Mouse (Mus musculus) fat pad, adult 2 months (tissue): ENCODE measurements around the gene Qrfp.

Source experiments
- DNase-seq: peaks from one replicate; pipeline ENCODE4 v3.0.0-alpha.2; 2011; ENCODE audit warnings: low read depth, low spot score; ENCODE audit errors: extremely low read depth

Qrfp gene

DNA sequence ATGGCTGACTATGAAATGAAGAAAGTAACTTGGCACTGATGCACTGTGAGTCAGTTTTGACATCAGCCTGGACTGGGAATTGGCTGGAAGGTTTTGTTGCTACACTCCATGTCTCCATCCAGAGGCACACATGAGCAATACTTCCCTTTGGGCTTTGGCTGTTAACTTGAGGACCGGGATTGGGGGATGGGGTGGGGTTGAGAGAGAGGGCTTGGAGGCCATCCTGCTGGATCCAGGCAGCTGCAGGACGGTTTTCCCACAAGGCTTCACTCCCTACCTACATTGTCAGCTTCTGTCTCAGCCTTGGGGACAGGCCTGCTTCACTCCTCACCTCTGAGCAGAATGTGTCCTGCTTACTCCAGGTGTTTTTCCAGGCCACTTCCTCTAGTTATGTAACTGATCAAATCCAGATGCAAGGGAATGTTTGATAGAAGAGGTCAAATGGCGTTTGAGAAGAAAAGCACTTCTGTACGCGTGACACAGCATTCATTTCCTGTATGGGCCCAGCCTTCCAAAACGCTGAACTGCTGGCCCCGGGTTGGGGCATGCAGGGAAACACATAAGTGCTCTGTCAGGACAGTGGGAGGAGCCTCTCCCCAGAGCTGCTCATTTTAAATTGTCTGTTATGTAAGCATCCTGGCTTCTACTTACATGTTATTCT is 39.5 kb downstream of the Qrfp start:
- DNase-seq, result peak; percentile 88

DNA sequence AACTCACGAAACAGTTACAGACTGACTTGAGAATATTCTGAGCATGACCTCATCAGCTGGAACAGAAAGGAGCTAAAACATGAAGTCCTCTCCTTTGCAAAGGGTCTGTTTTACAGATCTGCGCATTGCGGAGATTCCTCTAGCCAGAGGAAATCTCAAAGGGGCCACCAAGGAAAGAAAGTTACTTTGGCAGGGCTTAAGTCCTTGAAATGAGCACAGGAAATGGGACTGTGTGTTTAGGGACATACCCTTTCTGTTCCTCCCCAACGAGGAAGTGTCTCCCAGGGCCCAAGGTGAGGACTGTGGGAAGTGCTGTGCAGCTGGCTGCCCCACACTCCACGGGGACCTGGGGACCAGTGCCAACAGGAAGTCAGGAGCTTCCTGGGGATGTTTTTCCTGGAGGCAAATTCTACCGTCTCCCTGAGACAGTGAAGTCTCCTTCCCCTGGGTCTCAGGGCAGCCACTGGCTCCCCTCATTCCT is 40.7 kb downstream of the Qrfp start:
- no peak for DNase-seq

DNA sequence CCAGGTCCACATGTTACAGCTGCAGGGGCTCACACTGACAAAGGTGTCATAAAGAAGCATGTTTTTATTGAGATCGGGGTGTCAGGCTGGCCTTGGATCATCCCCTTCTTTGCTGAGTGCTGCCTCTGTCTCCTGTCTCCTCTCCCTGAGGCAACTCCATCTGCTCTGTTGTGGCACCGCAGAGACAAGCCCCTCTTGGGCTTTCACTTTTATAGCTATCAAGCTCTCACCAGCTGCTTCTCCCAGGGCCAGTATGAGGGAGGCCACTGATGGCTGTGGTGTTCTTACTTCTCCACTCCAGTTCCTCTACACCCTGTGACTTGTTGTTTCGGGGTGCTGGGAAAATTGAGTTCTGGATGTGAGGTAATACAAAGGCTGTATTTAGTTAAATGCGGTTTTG is 41.3 kb downstream of the Qrfp start:
- no peak for DNase-seq

DNA sequence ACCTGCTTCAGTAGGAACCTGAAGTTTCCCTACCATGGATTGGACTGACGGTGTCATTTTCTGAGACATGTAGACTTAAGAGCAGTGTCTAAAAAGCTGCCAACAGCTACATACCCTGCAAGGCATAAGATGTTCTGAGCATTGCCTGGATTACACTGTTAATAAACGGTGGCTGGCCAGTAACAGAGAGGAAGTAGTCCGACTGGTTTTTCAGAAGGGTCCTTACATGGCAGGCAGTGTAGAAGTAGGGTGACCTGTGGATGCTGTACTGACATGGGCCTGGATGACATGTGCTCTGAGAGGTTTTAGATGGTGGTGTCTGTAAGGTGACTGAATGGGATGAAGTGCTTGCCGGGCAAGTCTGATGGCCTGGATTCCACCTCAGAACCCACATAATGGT is 42.6 kb downstream of the Qrfp start:
- DNase-seq, result no peak

DNA sequence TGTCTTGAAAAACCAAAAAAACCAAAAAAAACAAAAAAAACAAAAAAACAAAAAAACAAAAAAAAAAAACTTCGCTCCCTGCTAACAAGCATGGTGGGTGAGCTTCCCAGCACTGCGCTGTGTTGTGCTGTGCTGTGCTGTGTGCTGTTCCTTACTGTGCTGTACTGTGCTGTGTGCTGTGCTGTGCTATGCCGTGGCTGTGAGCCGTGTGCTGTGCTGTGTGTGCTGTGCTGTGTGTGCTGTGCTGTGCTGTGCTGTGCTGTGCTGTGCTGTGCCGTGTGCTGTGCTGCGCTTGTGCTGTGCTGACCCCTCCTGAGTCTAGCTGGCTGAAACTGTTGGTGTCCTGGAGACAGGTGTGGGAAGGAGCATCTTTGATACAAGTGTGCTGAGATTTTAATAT is 43.3 kb downstream of the Qrfp start:
- no peak for DNase-seq

DNA sequence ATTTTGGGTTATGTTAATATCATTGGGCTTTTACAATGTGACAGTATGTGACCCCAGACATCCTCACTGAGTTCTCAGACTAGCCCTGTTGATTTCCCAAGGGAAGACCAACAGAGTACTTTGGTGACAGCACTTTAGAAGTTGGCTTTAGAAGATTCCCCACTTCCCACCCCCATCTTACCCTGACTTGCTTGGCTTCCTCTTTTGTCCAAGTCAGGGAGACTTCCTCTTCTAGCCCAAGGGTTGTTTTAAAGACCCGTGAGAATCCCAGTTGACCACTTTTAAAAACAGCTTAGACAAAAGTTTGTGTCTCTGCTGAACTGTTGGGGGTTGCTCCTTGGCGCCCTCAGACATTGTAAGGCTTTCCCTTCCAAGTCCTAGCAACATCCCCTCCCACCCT is 47.1 kb downstream of the Qrfp start:
- DNase-seq, result no peak

DNA sequence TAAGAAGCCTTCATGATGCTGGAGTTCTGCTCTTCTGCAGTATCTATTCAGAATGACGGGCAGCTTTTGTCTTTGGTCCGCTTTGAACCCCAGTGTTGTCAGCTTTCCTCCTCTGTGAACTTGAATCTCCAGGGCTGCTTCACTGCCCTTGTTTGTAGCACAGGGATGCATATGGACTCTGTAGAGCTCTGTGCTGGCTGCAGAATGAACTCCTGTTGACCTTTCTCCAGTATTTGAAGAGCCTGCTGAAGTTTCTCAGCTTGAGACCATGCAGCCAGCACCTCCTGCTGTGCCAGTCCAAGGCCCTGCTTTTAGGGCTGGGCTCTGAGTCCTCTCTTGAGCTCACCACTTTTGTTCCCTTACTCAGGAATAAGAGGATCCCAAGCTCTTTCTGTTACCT is 47.5 kb downstream of the Qrfp start:
- DNase-seq, result no peak

DNA sequence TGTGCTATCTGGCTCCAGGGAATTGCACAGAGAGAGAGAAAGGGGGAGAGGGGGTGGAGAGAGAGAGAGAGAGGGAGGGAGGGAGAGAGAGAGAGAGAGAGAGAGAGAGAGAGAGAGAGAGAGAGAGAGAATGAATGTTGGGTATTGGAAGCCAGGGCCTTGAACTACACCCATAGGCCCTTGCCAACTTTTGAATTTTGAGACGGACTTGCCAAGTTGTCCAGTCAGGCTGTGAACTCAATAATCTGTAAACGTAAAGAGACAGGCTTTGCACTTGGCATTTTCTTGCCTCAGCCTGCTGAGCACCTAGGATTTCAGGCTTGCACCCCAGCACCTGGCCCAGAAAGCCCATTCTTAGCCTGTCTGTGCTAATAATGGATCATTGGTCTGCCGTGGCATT is 48.2 kb downstream of the Qrfp start:
- DNase-seq, result no peak

DNA sequence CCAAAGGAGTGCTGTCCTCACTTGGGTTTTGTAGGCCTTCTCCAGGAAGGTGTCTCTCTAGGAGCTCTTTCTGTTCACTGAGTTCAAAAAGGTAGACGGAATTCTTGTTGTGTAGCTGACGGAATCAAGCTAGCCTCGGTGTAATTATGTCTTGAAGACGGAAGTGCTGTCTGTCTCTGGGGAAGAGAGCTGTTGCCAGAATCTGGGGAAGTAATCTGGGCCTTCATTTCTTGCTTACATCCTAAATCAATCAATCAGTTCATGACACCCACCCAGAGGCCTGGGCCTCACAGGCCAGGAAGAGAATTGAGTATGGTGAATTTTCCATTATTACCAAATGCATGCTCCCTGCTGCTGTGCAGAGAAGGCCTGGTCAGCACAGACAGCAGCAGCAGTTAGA is 48.8 kb downstream of the Qrfp start:
- no peak for DNase-seq

DNA sequence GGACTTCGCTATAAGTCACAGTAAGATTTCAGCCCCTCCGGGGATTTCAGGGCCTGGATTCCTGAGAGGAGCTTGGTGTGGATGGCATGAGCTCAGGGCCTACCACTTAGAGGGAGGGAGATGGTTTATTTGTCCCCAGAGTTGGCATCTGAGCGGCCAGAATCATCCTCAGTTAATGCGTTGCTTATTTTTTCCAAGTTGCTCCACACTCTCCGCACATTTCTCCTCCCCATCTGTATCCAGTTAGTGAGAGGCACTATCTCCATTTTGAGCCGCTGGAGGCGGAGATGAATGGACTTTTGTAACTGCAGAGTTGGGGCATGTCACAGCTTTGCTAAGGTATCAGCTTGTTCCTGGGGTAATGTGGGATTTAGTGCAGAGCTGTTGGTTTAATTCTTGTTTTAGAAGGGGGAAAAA is 49.3 kb downstream of the Qrfp start:
- DNase-seq, result no peak

DNA sequence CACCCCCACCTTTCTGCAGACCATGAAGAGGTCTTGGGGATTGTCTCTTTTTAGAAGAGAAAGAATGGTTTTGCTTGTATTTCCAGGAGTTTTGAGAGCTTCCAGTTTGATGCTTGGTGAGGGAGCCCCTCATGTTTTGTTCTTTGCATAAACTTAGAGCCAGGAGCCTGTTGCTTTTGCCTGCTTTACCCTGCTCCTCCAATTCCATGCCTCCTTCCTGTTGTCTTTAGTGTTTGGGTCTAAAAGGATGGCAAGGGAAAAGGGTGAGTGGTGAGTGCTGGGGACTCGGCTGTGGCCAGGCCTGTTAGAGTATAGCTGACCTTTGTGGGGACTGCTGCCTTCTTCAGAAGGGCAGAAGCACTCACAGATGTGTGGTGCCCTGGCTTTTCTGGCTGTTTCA is 49.9 kb downstream of the Qrfp start:
- DNase-seq, result no peak

DNA sequence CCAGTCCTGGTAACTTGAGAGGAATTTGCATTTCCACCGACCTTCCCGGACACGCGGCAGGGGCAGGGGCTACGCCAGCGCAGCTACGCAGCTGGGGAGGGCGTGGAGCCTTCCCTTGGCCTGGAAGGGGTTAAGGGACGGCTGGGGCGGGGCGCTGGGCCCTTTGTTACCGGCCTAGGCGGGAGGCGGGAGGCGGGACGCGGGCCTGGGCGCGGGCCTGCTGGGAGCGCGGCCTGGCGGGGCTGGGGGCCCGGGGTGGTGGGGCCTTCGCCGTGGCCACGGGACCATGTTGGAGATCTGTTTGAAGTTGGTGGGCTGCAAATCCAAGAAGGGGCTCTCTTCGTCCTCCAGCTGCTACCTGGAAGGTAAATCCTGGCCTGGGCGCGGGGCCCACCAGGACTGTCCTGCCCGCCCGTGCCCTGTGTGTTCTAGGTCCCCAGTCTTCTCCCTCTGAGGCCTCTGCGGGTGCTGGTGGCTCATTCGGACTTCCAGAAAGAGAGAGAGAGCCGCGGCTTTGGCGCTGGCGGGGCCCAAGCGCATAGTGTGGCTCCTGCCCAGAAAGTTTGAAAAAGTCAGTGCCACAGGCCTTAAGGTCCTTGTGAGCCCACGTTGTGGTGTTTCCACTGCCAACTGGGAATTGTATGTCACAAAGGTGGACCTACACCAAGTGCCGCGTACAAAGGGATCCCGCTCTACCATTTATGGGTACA is 50.5 kb downstream of the Qrfp start:
- no peak for DNase-seq

DNA sequence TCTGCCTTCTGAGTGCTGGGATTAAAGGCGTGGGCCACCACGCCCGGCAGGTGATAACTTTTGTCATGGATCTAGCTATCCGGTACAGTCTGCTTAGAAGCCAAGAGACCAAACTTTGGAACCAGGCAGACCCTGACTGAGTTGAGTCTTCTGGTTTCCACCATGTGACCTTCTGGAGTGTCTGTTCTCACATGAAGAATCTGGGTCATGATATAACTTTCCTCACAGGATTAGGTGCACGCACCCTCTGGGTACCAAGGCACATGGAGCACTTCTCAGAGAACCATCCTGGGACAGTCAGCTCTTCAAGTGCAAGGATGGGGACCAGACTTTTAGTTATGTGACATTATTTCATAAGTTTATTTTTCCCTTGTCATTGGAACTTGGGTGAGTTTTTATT is 51.4 kb downstream of the Qrfp start:
- no peak for DNase-seq

DNA sequence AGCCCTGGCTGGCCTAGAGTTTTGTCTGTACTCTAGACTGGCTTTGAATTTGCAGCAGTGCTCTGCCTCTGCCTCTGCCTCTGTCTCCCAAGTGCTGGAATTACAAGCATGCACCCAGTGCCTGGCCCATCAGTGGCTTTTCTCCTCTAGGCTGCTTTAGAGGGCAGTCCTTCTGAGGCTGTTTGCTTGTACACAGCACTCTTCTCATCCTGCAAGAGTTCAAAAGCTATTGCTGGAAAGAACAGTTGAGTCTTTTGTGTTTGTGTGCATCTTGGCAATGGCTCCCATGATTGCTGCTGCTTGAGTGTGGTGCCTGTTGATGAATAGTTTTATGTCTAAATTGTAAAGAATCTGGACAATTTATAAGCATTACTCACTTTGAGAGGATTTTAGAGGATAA is 52.9 kb downstream of the Qrfp start:
- DNase-seq, result no peak
